In genomic region chr5:144875227-144875626, GRCm38 (mm10) we compare ENCODE assay signal across 9 mouse cellular contexts.
"Had no signal": no experiment of that assay in that cellular context is flagged by ENCODE, and none has a peak within 500 bp of the region (broad histone marks: within the 10 kb centered on the region; RNA-seq: fewer than 3 reads in every experiment).

No protein-coding gene starts in this region.

- H3K4me1 ChIP-seq: midbrain, embryonic 12.5 days had no signal

- H3K36me3 ChIP-seq: liver, embryonic 15.5 days had no signal

- H3K4me2 ChIP-seq: limb, embryonic 12.5 days; liver, embryonic 15.5 days; lung, embryonic 14.5 days; midbrain, embryonic 12.5 days had no signal

- H3K4me3 ChIP-seq: layer of hippocampus, adult 2 months; limb, embryonic 12.5 days; liver, embryonic 15.5 days; midbrain, embryonic 12.5 days had no signal

- H3K27ac ChIP-seq: kidney, postnatal 0 days; layer of hippocampus, adult 2 months; limb, embryonic 12.5 days; liver, embryonic 15.5 days; macrophage; midbrain, embryonic 12.5 days had no signal

- DNase-seq: thymus, adult 18-20 months had no signal

- H3K27me3 ChIP-seq: limb, embryonic 12.5 days; liver, embryonic 15.5 days; midbrain, embryonic 12.5 days had no signal

- H3K9ac ChIP-seq: limb, embryonic 12.5 days; liver, embryonic 15.5 days; lung, embryonic 14.5 days; midbrain, embryonic 12.5 days had no signal

- H3K9me3 ChIP-seq: limb, embryonic 12.5 days; liver, embryonic 15.5 days; megakaryocyte, embryonic 14.5 days; midbrain, embryonic 12.5 days had no signal
